9 mouse cellular contexts compared by ENCODE assay signal in genomic region chr9:25175039-25175442, GRCm38 (mm10). TPM values are rescaled to one million over a fixed set of nuclear protein-coding genes. Genes with fewer than 3 reads are reported as not detected.
DNase-seq lines count a peak whose midpoint lies in the region; ATAC-seq and TF ChIP-seq lines count a peak whose summit lies in the region.
"Had no signal": no experiment of that assay in that cellular context is flagged by ENCODE, and none has a peak within 500 bp of the region (broad histone marks: within the 10 kb centered on the region; RNA-seq: fewer than 3 reads in every experiment).

No protein-coding gene starts in this region.

- no peaks in the 10 kb centered on the region for H3K9me3 ChIP-seq in liver, postnatal 0 days (ENCODE audit: low read length)
- no peaks in the 10 kb centered on the region for H3K9me3 ChIP-seq in liver, embryonic 11.5 days (ENCODE audit: control insufficient read depth, low read length)
- H3K9me3 ChIP-seq in embryonic facial prominence, embryonic 13.5 days = no peaks in the 10 kb centered on the region
- H3K9me3 ChIP-seq in heart, embryonic 10.5 days = no peaks in the 10 kb centered on the region
- no peaks in the 10 kb centered on the region for H3K9me3 ChIP-seq in lung, embryonic 14.5 days (ENCODE audit: low read depth, low read length)

- no peak for DNase-seq in liver, postnatal 0 days
- no peak for DNase-seq in liver, embryonic 11.5 days (ENCODE audit: low spot score)
- no peak for DNase-seq in heart, embryonic 10.5 days (ENCODE audit: low spot score)
- DNase-seq in kidney, postnatal 25 days = peak; percentile 20 to 48
- peak; percentile 78 for DNase-seq in lung, embryonic 14.5 days
- DNase-seq in skeletal muscle tissue, adult 2 months (ENCODE audit: low read depth, low spot score) = peak; percentile 87
- no peak for DNase-seq in thymus, adult 2 months

- TF ChIP-seq EP300 in liver, postnatal 0 days (IDR thresholded peaks at IDR 0.05; ENCODE audit: low read depth) = no peak

- no peak for TF ChIP-seq POLR2A in thymus, adult 2 months (IDR thresholded peaks at IDR 0.05; ENCODE audit: control insufficient read depth, extremely low read depth, insufficient read depth, low read length, poor library complexity)

- TF ChIP-seq CTCF in liver, postnatal 0 days (IDR thresholded peaks at IDR 0.05; ENCODE audit: low read depth) = no peak
- no peak for TF ChIP-seq CTCF in lung, embryonic 14.5 days (IDR thresholded peaks at IDR 0.05; ENCODE audit: low read depth)
- no peak for TF ChIP-seq CTCF in thymus, adult 2 months (IDR thresholded peaks at IDR 0.05; ENCODE audit: borderline replicate concordance, control insufficient read depth, extremely low read depth, insufficient read depth, low read length, poor library complexity)

- no peak overlapping the region for H3K4me2 ChIP-seq in liver, postnatal 0 days (ENCODE audit: low read depth, low read length)
- no peak overlapping the region for H3K4me2 ChIP-seq in liver, embryonic 11.5 days
- peak overlapping the region; percentile 49 for H3K4me2 ChIP-seq in embryonic facial prominence, embryonic 13.5 days
- H3K4me2 ChIP-seq in lung, embryonic 14.5 days = peak overlapping the region; percentile 25; the same call in 1 of the 2 replicates

- no peak overlapping the region for H3K9ac ChIP-seq in liver, postnatal 0 days (replicated peaks)
- H3K9ac ChIP-seq in liver, embryonic 11.5 days (ENCODE audit: low read depth, low read length) = no peak overlapping the region
- H3K9ac ChIP-seq in embryonic facial prominence, embryonic 13.5 days = no peak overlapping the region
- H3K9ac ChIP-seq in lung, embryonic 14.5 days = no peak overlapping the region

- no peaks in the 10 kb centered on the region for H3K36me3 ChIP-seq in liver, postnatal 0 days (replicated peaks; ENCODE audit: insufficient read depth, low read length)
- no peaks in the 10 kb centered on the region for H3K36me3 ChIP-seq in liver, embryonic 11.5 days (ENCODE audit: control insufficient read depth, insufficient read depth, low read length)
- H3K36me3 ChIP-seq in embryonic facial prominence, embryonic 13.5 days = no peaks in the 10 kb centered on the region
- no peaks in the 10 kb centered on the region for H3K36me3 ChIP-seq in heart, embryonic 10.5 days
- no peaks in the 10 kb centered on the region for H3K36me3 ChIP-seq in lung, embryonic 14.5 days (ENCODE audit: insufficient read depth)
- H3K36me3 ChIP-seq in thymus, adult 2 months (ENCODE audit: control insufficient read depth, insufficient read depth, low read length) = no peaks in the 10 kb centered on the region

- H3K4me3 ChIP-seq in liver, postnatal 0 days (ENCODE audit: low read depth, low read length) = no peak overlapping the region
- no peak overlapping the region for H3K4me3 ChIP-seq in liver, embryonic 11.5 days (ENCODE audit: low read depth, low read length)
- 0 out of 2 replicates have a peak overlapping the region, but pooled peaks have one; percentile 13 for H3K4me3 ChIP-seq in embryonic facial prominence, embryonic 13.5 days
- H3K4me3 ChIP-seq in heart, embryonic 10.5 days = no peak overlapping the region
- no peak overlapping the region for H3K4me3 ChIP-seq in lung, embryonic 14.5 days (ENCODE audit: low read depth, low read length)
- H3K4me3 ChIP-seq in thymus, adult 2 months (ENCODE audit: control insufficient read depth, insufficient read depth, low read length) = no peak overlapping the region

- H3K27me3 ChIP-seq in liver, postnatal 0 days (ENCODE audit: insufficient read depth, low read length) = no peaks in the 10 kb centered on the region
- no peaks in the 10 kb centered on the region for H3K27me3 ChIP-seq in liver, embryonic 11.5 days (replicated peaks; ENCODE audit: control insufficient read depth, insufficient read depth, low read length)
- no peaks in the 10 kb centered on the region for H3K27me3 ChIP-seq in embryonic facial prominence, embryonic 13.5 days
- no peaks in the 10 kb centered on the region for H3K27me3 ChIP-seq in heart, embryonic 10.5 days (ENCODE audit: insufficient read depth, poor library complexity, severe bottlenecking)
- no peaks in the 10 kb centered on the region for H3K27me3 ChIP-seq in lung, embryonic 14.5 days (ENCODE audit: insufficient read depth, low read length)
- no peaks in the 10 kb centered on the region for H3K27me3 ChIP-seq in thymus, adult 2 months (ENCODE audit: control insufficient read depth, insufficient read depth, low read length)

- peaks cover 17% of the 10 kb centered on the region for H3K4me1 ChIP-seq in liver, postnatal 0 days (ENCODE audit: insufficient read depth)
- peaks cover 12% of the 10 kb centered on the region for H3K4me1 ChIP-seq in liver, embryonic 11.5 days (replicated peaks; ENCODE audit: control insufficient read depth, insufficient read depth, low read length)
- peaks cover 29% of the 10 kb centered on the region for H3K4me1 ChIP-seq in embryonic facial prominence, embryonic 13.5 days
- peaks cover 32% of the 10 kb centered on the region for H3K4me1 ChIP-seq in heart, embryonic 10.5 days
- peaks cover 13% of the 10 kb centered on the region for H3K4me1 ChIP-seq in lung, embryonic 14.5 days (ENCODE audit: insufficient read depth)
- H3K4me1 ChIP-seq in thymus, adult 2 months (replicated peaks; ENCODE audit: control insufficient read depth, insufficient read depth, low read length) = peaks cover 10% of the 10 kb centered on the region

- 63% methylated on average over 5 of the region's 5 CpGs for WGBS in liver, postnatal 0 days (ENCODE audit: insufficient replicate concordance)
- 67% methylated on average over 5 of the region's 5 CpGs for WGBS in liver, embryonic 11.5 days
- WGBS in embryonic facial prominence, embryonic 13.5 days = 25% methylated on average over 5 of the region's 5 CpGs
- WGBS in heart, embryonic 10.5 days = 46% methylated on average over 5 of the region's 5 CpGs
- 20% methylated on average over 5 of the region's 5 CpGs for WGBS in lung, embryonic 14.5 days
- 82% methylated on average over 5 of the region's 5 CpGs for WGBS in thymus, adult 2 months

- ATAC-seq in liver, postnatal 0 days = no peak
- ATAC-seq in liver, embryonic 11.5 days (replicated peaks; ENCODE audit: low FRiP score) = no peak
- ATAC-seq in embryonic facial prominence, embryonic 13.5 days (ENCODE audit: insufficient number of reproducible peaks, insufficient read depth, low FRiP score, low TSS enrichment, low read depth) = no peak
- peak; percentile 84 for ATAC-seq in lung, embryonic 14.5 days (ENCODE audit: insufficient read depth)

- peak overlapping the region; percentile 19; the same call in 1 of the 2 replicates for H3K27ac ChIP-seq in liver, postnatal 0 days (ENCODE audit: low read depth)
- no peak overlapping the region for H3K27ac ChIP-seq in liver, embryonic 11.5 days (ENCODE audit: low read depth, low read length)
- peak overlapping the region; percentile 79 for H3K27ac ChIP-seq in embryonic facial prominence, embryonic 13.5 days
- peak overlapping the region; percentile 54 for H3K27ac ChIP-seq in heart, embryonic 10.5 days
- H3K27ac ChIP-seq in lung, embryonic 14.5 days (ENCODE audit: low read depth) = peak overlapping the region; percentile 74
- no peak overlapping the region for H3K27ac ChIP-seq in thymus, adult 2 months (ENCODE audit: control insufficient read depth, insufficient read depth, low read length)
- H3K27ac ChIP-seq: macrophage had no signal

RNA-seq across cellular contexts. Expression of gene Herpud2, which starts 23.4 kb away (rescaled TPM):
- 12.7 and 13.7 TPM in 2 replicates for polyA plus RNA-seq in liver, postnatal 0 days (2015; fragmentation: Nextera tagmentation; extraction: Ambion mirVana)
- polyA plus RNA-seq in liver, embryonic 11.5 days (2014; fragmentation: Nextera tagmentation; extraction: Ambion mirVana) = 23.2 and 27.0 TPM in 2 replicates
- 30.4 and 30.8 TPM in 2 replicates for polyA plus RNA-seq in embryonic facial prominence, embryonic 13.5 days (2015; fragmentation: Nextera tagmentation; extraction: Ambion mirVana)
- polyA plus RNA-seq in heart, embryonic 10.5 days (2016; fragmentation: Nextera tagmentation; extraction: Ambion mirVana) = 23.7 and 25.6 TPM in 2 replicates
- 31.1 and 34.3 TPM in 2 replicates for polyA plus RNA-seq in lung, embryonic 14.5 days (2014; fragmentation: Nextera tagmentation; extraction: Ambion mirVana)
- polyA plus RNA-seq in thymus, adult 2 months (2012; rRNA removed) = 47.2 and 68.7 TPM in 2 replicates

Comparison
In these comparisons a context has a peak if more than half of its experiments do, and no peak if none do; other contexts are left out.
1. H3K27ac ChIP-seq: peak in liver, postnatal 0 days (single experiment), embryonic facial prominence, embryonic 13.5 days (single experiment), heart, embryonic 10.5 days (single experiment) and lung, embryonic 14.5 days (single experiment); none in liver, embryonic 11.5 days (single experiment) and thymus, adult 2 months (single experiment).
2. DNase-seq: peak in kidney, postnatal 25 days (2 of 2), lung, embryonic 14.5 days (single experiment) and skeletal muscle tissue, adult 2 months (single experiment); none in liver, postnatal 0 days (single experiment), liver, embryonic 11.5 days (single experiment), heart, embryonic 10.5 days (single experiment) and thymus, adult 2 months (single experiment).
3. H3K4me2 ChIP-seq: peak in embryonic facial prominence, embryonic 13.5 days (single experiment) and lung, embryonic 14.5 days (single experiment); none in liver, postnatal 0 days (single experiment) and liver, embryonic 11.5 days (single experiment).